Mouse (Mus musculus) MEL (cell line): ENCODE data around the gene Tmem201. TPM values are rescaled to one million over a fixed set of nuclear protein-coding genes. Genes with fewer than 3 reads are reported as not detected.

Experiments used
- DNase-seq: peaks from one replicate; pipeline ENCODE4 v3.0.0; 2011; ENCODE audit warnings: low read depth, low spot score
- H3K27ac ChIP-seq: 2 replicates; pipeline ENCODE4 v1.5.1; 2012; ENCODE audit warnings: low read depth, mild to moderate bottlenecking, control low read depth, low read length, moderate library complexity; ENCODE audit not compliant: control insufficient read depth
- H3K27me3 ChIP-seq, 2 experiments: fragments of 150-350 bp in 1 of 2; sonication (generic) in 1 of 2; 2 replicates each; pipeline ENCODE4 v1.6.1; 2012; ENCODE audit warnings: low read length in 2 of 2, mild to moderate bottlenecking in 2 of 2, improper control_type of control experiment in 1 of 2, moderate library complexity in 1 of 2; ENCODE audit not compliant: insufficient read depth in 2 of 2, control insufficient read depth in 1 of 2
- H3K36me3 ChIP-seq, 2 experiments: 2 replicates each; pipeline ENCODE4 v1.6.1; 2012 to 2014; ENCODE audit warnings: low read length in 2 of 2, improper control_type of control experiment in 1 of 2, inconsistent platforms in 1 of 2, mild to moderate bottlenecking in 1 of 2; ENCODE audit not compliant: insufficient read depth in 2 of 2, control insufficient read depth in 1 of 2
- H3K4me1 ChIP-seq, 2 experiments: fragments of 150-350 bp in 1 of 2; sonication (generic) in 1 of 2; 2 replicates each; pipeline ENCODE4 v1.6.1; 2012; ENCODE audit warnings: low read length in 2 of 2, improper control_type of control experiment in 1 of 2, mild to moderate bottlenecking in 1 of 2; ENCODE audit not compliant: insufficient read depth in 2 of 2, control insufficient read depth in 1 of 2
- H3K4me3 ChIP-seq, 2 experiments: fragments of 150-350 bp in 1 of 2; sonication (generic) in 1 of 2; 2 replicates each; pipeline ENCODE4 v1.5.1; 2012; ENCODE audit warnings: low read depth in 2 of 2, low read length in 2 of 2, mild to moderate bottlenecking in 2 of 2, moderate library complexity in 2 of 2, control low read depth in 1 of 2, improper control_type of control experiment in 1 of 2; ENCODE audit not compliant: control insufficient read depth in 1 of 2, insufficient read depth in 1 of 2
- H3K79me2 ChIP-seq: 2 replicates; pipeline ENCODE4 v1.6.1; 2012; ENCODE audit warnings: mild to moderate bottlenecking, low read length, moderate library complexity; ENCODE audit not compliant: control insufficient read depth, poor library complexity, insufficient read depth
- H3K9ac ChIP-seq: 2 replicates; pipeline ENCODE4 v1.6.1; 2012; ENCODE audit warnings: low read depth, mild to moderate bottlenecking, control low read depth, low read length, moderate library complexity; ENCODE audit not compliant: control insufficient read depth, poor library complexity, severe bottlenecking
- H3K9me3 ChIP-seq: fragments of 150-350 bp; sonication (generic); replicated peaks from 2 replicates; pipeline ENCODE4 v1.6.1; 2012; ENCODE audit warnings: mild to moderate bottlenecking, low read length, improper control_type of control experiment, moderate library complexity; ENCODE audit not compliant: insufficient read depth
- BHLHE40 ChIP-seq: IDR thresholded peaks from 2 replicates; pipeline ENCODE4 v1.6.1; 2012; ENCODE audit warnings: low read depth, mild to moderate bottlenecking, inconsistent platforms, low read length, improper control_type of control experiment, borderline replicate concordance
- CTCF ChIP-seq, 3 experiments: IDR thresholded peaks in 2 of 3; conservative IDR thresholded peaks in 1 of 3; 2 replicates each; pipeline ENCODE4 v1.5.1; 2011 to 2012; ENCODE audit warnings: low read length in 3 of 3, low read depth in 2 of 3, mild to moderate bottlenecking in 2 of 3, improper control_type of control experiment in 1 of 3, inconsistent platforms in 1 of 3, mixed read lengths in 1 of 3, moderate library complexity in 1 of 3; ENCODE audit not compliant: control insufficient read depth in 1 of 3, insufficient read depth in 1 of 3, poor library complexity in 1 of 3, severe bottlenecking in 1 of 3
- ELF1 ChIP-seq: IDR thresholded peaks from 2 replicates; pipeline ENCODE4 v1.6.1; 2014; ENCODE audit warnings: low read depth, mild to moderate bottlenecking, inconsistent platforms, low read length, improper control_type of control experiment, moderate library complexity
- ETS1 ChIP-seq: IDR thresholded peaks from 2 replicates; pipeline ENCODE4 v1.6.1; 2012; ENCODE audit warnings: low read depth, mild to moderate bottlenecking, inconsistent platforms, low read length, improper control_type of control experiment, moderate library complexity
- GABPA ChIP-seq: IDR thresholded peaks from 2 replicates; pipeline ENCODE4 v1.6.1; 2012; ENCODE audit warnings: low read depth, mild to moderate bottlenecking, inconsistent platforms, low read length, improper control_type of control experiment, moderate library complexity
- GATA1 ChIP-seq: IDR thresholded peaks from 2 replicates; pipeline ENCODE4 v1.6.1; 2011; ENCODE audit warnings: low read depth, low read length, improper control_type of control experiment
- JUND ChIP-seq: IDR thresholded peaks from 2 replicates; pipeline ENCODE4 v1.6.1; 2011; ENCODE audit warnings: low read depth, mild to moderate bottlenecking, improper control_type of control experiment, low read length
- KAT2A ChIP-seq: conservative IDR thresholded peaks from 2 replicates; pipeline ENCODE4 v1.6.1; 2012; ENCODE audit warnings: low read depth, low read length, improper control_type of control experiment, inconsistent platforms
- MAFK ChIP-seq: IDR thresholded peaks from 2 replicates; pipeline ENCODE4 v1.6.1; 2011; ENCODE audit warnings: low read depth, mild to moderate bottlenecking, low read length, improper control_type of control experiment, borderline replicate concordance
- MAX ChIP-seq: IDR thresholded peaks from 2 replicates; pipeline ENCODE4 v1.6.1; 2011; ENCODE audit warnings: low read length, improper control_type of control experiment
- MAZ ChIP-seq: IDR thresholded peaks from 2 replicates; pipeline ENCODE4 v1.6.1; 2012; ENCODE audit warnings: low read depth, mild to moderate bottlenecking, inconsistent platforms, low read length, improper control_type of control experiment
- MEF2A ChIP-seq: IDR thresholded peaks from 2 replicates; pipeline ENCODE4 v1.6.1; 2014; ENCODE audit warnings: low read depth, mild to moderate bottlenecking, inconsistent platforms, low read length, improper control_type of control experiment; ENCODE audit not compliant: poor library complexity, insufficient replicate concordance, severe bottlenecking; ENCODE audit errors: extremely low read depth
- MXI1 ChIP-seq: IDR thresholded peaks from 2 replicates; pipeline ENCODE4 v1.6.1; 2011; ENCODE audit warnings: mild to moderate bottlenecking, low read depth, low read length, improper control_type of control experiment
- MYC ChIP-seq: IDR thresholded peaks from 2 replicates; pipeline ENCODE4 v1.6.1; 2011; ENCODE audit warnings: low read depth, mild to moderate bottlenecking, low read length, improper control_type of control experiment, moderate library complexity
- POLR2A ChIP-seq, 2 experiments: IDR thresholded peaks; 2 replicates each; pipeline ENCODE4 v1.6.1; 2011 to 2012; ENCODE audit warnings: low read length in 2 of 2, mild to moderate bottlenecking in 2 of 2, control low read depth in 1 of 2, improper control_type of control experiment in 1 of 2, low read depth in 1 of 2, moderate library complexity in 1 of 2; ENCODE audit not compliant: control insufficient read depth in 1 of 2, insufficient read depth in 1 of 2, poor library complexity in 1 of 2
- POLR2AphosphoS2 ChIP-seq: IDR thresholded peaks from 2 replicates; pipeline ENCODE4 v1.6.1; 2011; ENCODE audit warnings: low read length, improper control_type of control experiment
- RAD21 ChIP-seq: IDR thresholded peaks from 2 replicates; pipeline ENCODE4 v1.6.1; 2011; ENCODE audit warnings: mild to moderate bottlenecking, low read depth, low read length, improper control_type of control experiment
- RCOR1 ChIP-seq: IDR thresholded peaks from 2 replicates; pipeline ENCODE4 v1.6.1; 2012; ENCODE audit warnings: low read depth, mild to moderate bottlenecking, inconsistent platforms, low read length, improper control_type of control experiment
- SMC3 ChIP-seq: IDR thresholded peaks from 2 replicates; pipeline ENCODE4 v1.6.1; 2011; ENCODE audit warnings: low read depth, low read length, improper control_type of control experiment
- TAL1 ChIP-seq: IDR thresholded peaks from 2 replicates; pipeline ENCODE4 v1.6.1; 2012; ENCODE audit warnings: mild to moderate bottlenecking, inconsistent platforms, low read length, moderate library complexity, mixed read lengths
- TBP ChIP-seq: IDR thresholded peaks from 2 replicates; pipeline ENCODE4 v1.8.0; 2011; ENCODE audit warnings: low read depth, low read length, improper control_type of control experiment
- TCF12 ChIP-seq: IDR thresholded peaks from 2 replicates; pipeline ENCODE4 v1.6.1; 2014; ENCODE audit warnings: low read depth, mild to moderate bottlenecking, inconsistent platforms, low read length, improper control_type of control experiment, moderate library complexity
- UBTF ChIP-seq: IDR thresholded peaks from 2 replicates; pipeline ENCODE4 v1.6.1; 2012; ENCODE audit warnings: low read depth, mild to moderate bottlenecking, inconsistent platforms, low read length, improper control_type of control experiment, moderate library complexity, borderline replicate concordance; ENCODE audit not compliant: insufficient read depth
- USF1 ChIP-seq: IDR thresholded peaks from 2 replicates; pipeline ENCODE4 v1.6.1; 2014; ENCODE audit warnings: low read depth, mild to moderate bottlenecking, inconsistent platforms, low read length, improper control_type of control experiment, moderate library complexity
- USF2 ChIP-seq, 2 experiments: IDR thresholded peaks; 2 replicates each; pipeline ENCODE4 v1.6.1; 2011 to 2012; ENCODE audit warnings: improper control_type of control experiment in 2 of 2, low read length in 2 of 2, borderline replicate concordance in 1 of 2, inconsistent platforms in 1 of 2, low read depth in 1 of 2, mild to moderate bottlenecking in 1 of 2; ENCODE audit not compliant: insufficient read depth in 1 of 2
- ZKSCAN1 ChIP-seq: IDR thresholded peaks from 2 replicates; pipeline ENCODE4 v1.6.1; 2012; ENCODE audit warnings: low read depth, mild to moderate bottlenecking, inconsistent platforms, low read length, improper control_type of control experiment, moderate library complexity
- ZMIZ1 ChIP-seq: IDR thresholded peaks from 2 replicates; pipeline ENCODE4 v1.6.1; 2012; ENCODE audit warnings: low read depth, mild to moderate bottlenecking, inconsistent platforms, low read length, improper control_type of control experiment, moderate library complexity
- ZNF384 ChIP-seq: IDR thresholded peaks from 2 replicates; pipeline ENCODE4 v1.6.1; 2012; ENCODE audit warnings: low read depth, mild to moderate bottlenecking, inconsistent platforms, low read length, improper control_type of control experiment
- polyA plus RNA-seq, 2 experiments: library from polyadenylated mRNA; stranded (reverse) in 1 of 2; unstranded in 1 of 2; fragments of >175 nt in 1 of 2; fragments of >200 nt in 1 of 2; gene quantifications; 2 replicates each; pipeline versions ENCODE4 v1.2.1 to v1.2.4; 2012; ENCODE audit warnings: low replicate concordance in 2 of 2, low read depth in 1 of 2; ENCODE audit not compliant: insufficient read length in 2 of 2, insufficient read depth in 1 of 2, missing spikeins in 1 of 2
- total RNA-seq: library from RNA; depleted of rRNA; stranded (reverse); fragments of 300-350 nt; gene quantifications from 2 replicates; pipeline ENCODE4 v1.2.3, GENCODE M21; 2012

The Tmem201 gene
- total and polyA plus RNA-seq, 3 experiments: 31.5 to 60.6 TPM; not detected in 1

- H3K36me3 ChIP-seq: no peaks in the 10 kb centered on the region; a peak in 2 of 4 replicates
- no peak for DNase-seq
- H3K27me3 ChIP-seq: no peaks in the 10 kb centered on the region
- no peak overlapping the region for H3K9ac ChIP-seq
- H3K9me3 ChIP-seq: no peaks in the 10 kb centered on the region
- H3K27ac ChIP-seq: no peak overlapping the region
- no peak for TF ChIP-seq KAT2A
- TF ChIP-seq RCOR1: no peak
- no peak for TF ChIP-seq POLR2AphosphoS2
- TF ChIP-seq POLR2A (IDR thresholded peaks at IDR 0.05; ENCODE audit: control insufficient read depth in 1 of 2, insufficient read depth in 1 of 2, low read depth in 1 of 2, low read length in 2 of 2, poor library complexity in 1 of 2): no peak
- no peak for TF ChIP-seq MYC
- no peak for TF ChIP-seq CTCF (IDR thresholded peaks at IDR 0.05 in 2 of 3, conservative IDR thresholded peaks at IDR 0.05 in 1 of 3; ENCODE audit: control insufficient read depth in 1 of 3, insufficient read depth in 1 of 3, low read depth in 2 of 3, low read length in 3 of 3, poor library complexity in 1 of 3, severe bottlenecking in 1 of 3)
- no peak for TF ChIP-seq RAD21
- TF ChIP-seq ZNF384: no peak
- TF ChIP-seq TAL1: no peak
- no peak for TF ChIP-seq ZMIZ1
- no peak for TF ChIP-seq MEF2A
- no peak for TF ChIP-seq SMC3
- TF ChIP-seq BHLHE40: no peak
- TF ChIP-seq ZKSCAN1: no peak
- TF ChIP-seq GATA1: no peak
- TF ChIP-seq TCF12: no peak
- TF ChIP-seq USF1: no peak
- TF ChIP-seq MXI1: no peak
- TF ChIP-seq MAZ: no peak
- no peak for TF ChIP-seq JUND
- TF ChIP-seq, all 39 proteins: peak for 0
- Histone ChIP-seq H3K4me1 (no peaks in the 10 kb centered on the region), H3K79me2 (no peaks in the 10 kb centered on the region), H3K4me3 (no peak overlapping the region)
Measured at GRCm38 (mm10) chr4:149679056-149679770, 58.6 kb downstream of the Tmem201 start.

- H3K4me3 ChIP-seq: no peak overlapping the region
- H3K27me3 ChIP-seq: no peaks in the 10 kb centered on the region
- H3K36me3 ChIP-seq: no peaks in the 10 kb centered on the region; a peak in 2 of 4 replicates
- H3K27ac ChIP-seq: no peak overlapping the region
- DNase-seq: no peak
- no peaks in the 10 kb centered on the region for H3K4me1 ChIP-seq
- no peak for TF ChIP-seq MYC
- TF ChIP-seq MAZ: no peak
- TF ChIP-seq RAD21: no peak
- no peak for TF ChIP-seq MAFK
- no peak for TF ChIP-seq GABPA
- no peak for TF ChIP-seq RCOR1
- TF ChIP-seq TBP: no peak
- no peak for TF ChIP-seq ELF1
- TF ChIP-seq POLR2AphosphoS2: no peak
- no peak for TF ChIP-seq ETS1
- TF ChIP-seq MAX: no peak
- TF ChIP-seq UBTF: no peak
- TF ChIP-seq USF1: no peak
- no peak for TF ChIP-seq USF2 (IDR thresholded peaks at IDR 0.05; ENCODE audit: borderline replicate concordance in 1 of 2, insufficient read depth in 1 of 2, low read depth in 1 of 2, low read length in 2 of 2)
- no peak for TF ChIP-seq GATA1
- no peak for TF ChIP-seq MXI1
- H3K9me3 ChIP-seq: no peaks in the 10 kb centered on the region
- no peaks in the 10 kb centered on the region for H3K79me2 ChIP-seq
- no peak overlapping the region for H3K9ac ChIP-seq
Measured at GRCm38 (mm10) chr4:149678006-149678405, 59.8 kb downstream of the Tmem201 start.
